Mouse (Mus musculus) embryonic stem cell, embryonic (primary cell): ENCODE measurements around the gene Aup1.

Source experiments
- CTCF ChIA-PET, 4 experiments: fragments of 300-600 bp in 2 of 4; fragments of 350-600 bp in 2 of 4; sonication (Branson Sonifier 250); formaldehyde crosslinking; loops; one replicate each; lab custom pipeline; 2022; ENCODE audit warnings: inconsistent platforms in 2 of 4; lab: Charles Lee
- POLR2A ChIA-PET, 4 experiments: fragments of 300-600 bp in 2 of 4; fragments of 350-600 bp in 2 of 4; sonication (Branson Sonifier 250); formaldehyde crosslinking; loops; one replicate each; lab custom pipeline; 2022; ENCODE audit warnings: antibody characterized with exemption in 4 of 4, inconsistent platforms in 1 of 4; lab: Charles Lee

The Aup1 gene

DNA sequence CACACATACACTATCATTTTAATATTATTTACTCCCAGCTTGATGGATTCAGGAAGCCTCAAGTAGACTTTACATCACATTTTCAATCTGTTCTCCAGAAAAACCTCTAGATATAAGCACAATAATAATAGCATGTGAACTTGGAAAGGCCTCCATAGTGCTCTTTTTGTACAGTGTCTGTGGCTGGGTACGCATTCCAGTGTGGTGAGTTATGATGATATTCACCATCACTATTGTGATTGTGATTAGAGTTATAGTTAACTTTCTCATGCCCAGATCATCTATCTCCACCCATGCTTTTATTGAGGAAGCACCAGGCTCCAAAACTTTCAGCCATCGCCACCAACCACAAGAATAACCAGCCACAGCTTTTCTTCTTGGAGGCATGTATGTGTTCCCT lies 30.5 kb upstream of the Aup1 start:
- ChIA-PET CTCF (interaction anchor here in 1 of 4 experiments (1.4 kb wide), 1 partner anchor 27 kb away, joined by 3 read pairs; no protein-coding TSS in a partner anchor), POLR2A (interaction anchor here in 1 of 4 experiments (0.9 kb wide), 1 partner anchor 24 kb away, joined by 4 read pairs; no protein-coding TSS in a partner anchor)

DNA sequence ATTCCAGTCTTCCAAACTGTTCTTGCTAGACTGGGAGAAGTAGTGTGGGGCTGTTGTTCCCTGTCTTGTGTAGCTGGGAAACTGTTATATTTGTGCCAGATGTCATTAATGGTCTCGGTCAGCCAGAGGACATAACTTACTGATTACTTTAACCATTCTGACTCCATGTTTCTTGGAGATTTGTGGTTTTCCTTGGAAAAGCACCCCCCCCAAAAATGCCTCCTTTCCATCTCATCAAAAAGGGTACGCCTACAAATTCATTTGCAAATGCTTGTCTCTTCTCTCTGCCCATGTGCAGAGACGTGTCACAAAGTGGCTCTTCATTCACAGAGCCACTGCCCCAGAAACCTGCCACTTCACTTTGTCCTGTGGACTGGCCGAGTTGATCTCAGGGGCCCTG lies 29.9 kb upstream of the Aup1 start:
- ChIA-PET CTCF (interaction anchor here in 1 of 4 experiments (1.4 kb wide), 1 partner anchor 28 kb away, joined by 3 read pairs; no protein-coding TSS in a partner anchor), POLR2A (interaction anchor here in 1 of 4 experiments (0.9 kb wide), 1 partner anchor 25 kb away, joined by 4 read pairs; no protein-coding TSS in a partner anchor)

DNA sequence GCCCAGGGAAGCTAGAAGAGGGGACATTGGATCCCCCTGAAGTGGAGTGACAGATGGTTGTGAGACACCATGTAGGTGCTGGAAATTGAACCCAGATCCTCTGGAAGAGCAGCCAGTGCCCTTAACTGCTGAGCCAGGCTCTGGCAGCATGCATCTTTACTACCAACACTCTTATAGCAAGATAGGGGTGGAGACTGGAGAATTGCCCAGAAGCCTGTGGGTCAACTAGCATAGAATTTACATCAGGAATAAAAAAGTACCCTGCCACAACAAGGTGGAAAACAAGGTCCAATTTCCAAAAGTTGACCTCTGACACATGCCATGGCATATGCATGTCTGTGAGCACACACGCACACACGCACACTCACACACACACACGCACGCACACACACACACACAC lies 29.1 kb upstream of the Aup1 start:
- ChIA-PET POLR2A (no interaction called here), CTCF (no interaction called here)

DNA sequence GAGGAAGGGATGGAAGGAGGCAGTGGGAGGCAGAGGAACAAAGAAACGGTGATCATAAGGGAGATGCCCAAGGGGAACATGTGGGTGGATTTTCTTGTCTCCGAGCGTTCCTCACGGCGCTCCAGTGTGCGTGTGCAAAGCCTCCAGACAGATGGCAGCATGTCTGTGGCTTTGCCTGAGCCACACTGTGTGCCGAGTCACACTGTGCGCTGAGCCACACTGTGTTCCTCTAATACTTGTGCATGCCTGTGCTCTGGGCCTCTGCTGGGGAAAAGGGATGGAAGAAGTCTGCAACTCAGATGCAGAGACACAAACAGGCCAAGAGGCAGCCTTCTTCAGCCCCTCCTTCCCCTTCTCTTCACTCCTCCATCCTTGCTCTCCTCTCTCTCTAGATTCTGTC lies 27.0 kb upstream of the Aup1 start:
- ChIA-PET CTCF (no interaction called here), POLR2A (no interaction called here)

DNA sequence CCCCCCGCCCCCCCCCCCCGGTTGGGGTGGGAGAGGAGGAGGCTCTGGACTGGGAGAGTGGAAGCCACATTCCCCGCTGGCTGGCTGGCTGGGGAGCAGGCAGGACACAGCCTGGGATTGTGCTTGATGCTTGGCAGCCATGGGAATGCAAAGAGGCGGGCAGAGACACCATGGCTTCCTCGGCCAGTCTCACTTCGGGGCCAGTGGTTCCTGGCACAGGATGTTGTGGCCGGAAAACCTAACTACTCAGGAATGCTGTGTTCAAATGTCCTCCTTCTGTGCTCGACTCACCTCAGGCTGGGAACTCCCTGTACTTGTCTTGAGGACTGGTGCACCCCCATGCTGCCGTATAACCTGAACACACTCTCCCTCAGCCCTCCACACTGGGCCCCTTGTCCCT lies 26.6 kb upstream of the Aup1 start:
- ChIA-PET CTCF (no interaction called here), POLR2A (no interaction called here)

DNA sequence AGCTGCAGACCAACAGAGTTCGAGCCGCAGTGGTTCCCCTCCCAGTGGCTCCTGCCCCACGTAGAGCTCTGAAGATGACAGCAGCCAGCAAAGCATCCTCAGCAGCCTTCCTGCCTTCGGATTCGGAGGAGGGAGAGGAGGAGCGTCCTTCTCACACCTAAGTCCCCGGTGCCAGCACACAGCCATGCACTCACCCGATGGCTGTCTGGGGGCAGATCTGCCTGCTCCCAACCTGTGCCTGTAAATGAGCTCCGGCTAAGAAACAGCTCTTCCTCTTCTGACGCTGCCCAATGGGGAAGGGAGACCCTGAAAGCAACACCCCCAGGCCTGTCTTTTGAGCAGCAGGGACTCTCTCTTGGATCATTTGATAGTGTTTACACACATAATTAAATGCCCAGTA lies 24.5 kb upstream of the Aup1 start:
- CTCF ChIA-PET, result interaction anchor here in 2 of 4 experiments (1.2 to 1.5 kb wide), 1 partner anchor 33 kb away, joined by 5 to 6 read pairs; no protein-coding TSS in a partner anchor
- POLR2A ChIA-PET, result interaction anchor here in 2 of 4 experiments (0.7 to 1.5 kb wide), 4 partner anchors 14 to 105 kb away, joined by 3 to 4 read pairs (median 3); partner anchors contain the start of genes Aup1 (in 1 of the 2) and Rtkn (in 1 of the 2)

DNA sequence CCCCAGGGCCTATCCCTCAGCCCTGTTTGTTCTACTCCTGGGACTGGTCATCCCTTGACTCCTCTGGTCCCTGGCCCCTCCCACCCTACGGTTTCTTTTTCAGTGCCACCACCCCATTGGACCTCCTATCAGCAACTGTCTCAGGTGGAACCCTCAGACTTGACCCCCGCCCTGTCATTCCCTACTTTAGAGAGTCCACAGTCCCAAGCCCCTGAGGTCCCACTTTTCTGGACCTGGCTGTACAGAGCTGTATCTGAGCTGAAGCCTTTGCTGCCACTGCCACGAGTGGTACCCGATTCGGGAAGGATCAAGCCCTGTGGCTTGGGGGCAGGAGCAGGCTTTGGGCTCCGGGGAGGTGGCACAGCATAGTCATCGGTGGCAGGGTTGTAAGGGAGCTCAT lies 23.2 kb upstream of the Aup1 start:
- ChIA-PET POLR2A (interaction anchor here in 2 of 4 experiments (0.7 to 2.3 kb wide), 6 partner anchors 9 to 55 kb away, joined by 3 to 8 read pairs (median 4); partner anchors contain the start of genes Aup1 (in 1 of the 2), Dqx1 (in 1 of the 2), Htra2 (in 1 of the 2) and Lbx2 (in 1 of the 2)), CTCF (no interaction called here)

DNA sequence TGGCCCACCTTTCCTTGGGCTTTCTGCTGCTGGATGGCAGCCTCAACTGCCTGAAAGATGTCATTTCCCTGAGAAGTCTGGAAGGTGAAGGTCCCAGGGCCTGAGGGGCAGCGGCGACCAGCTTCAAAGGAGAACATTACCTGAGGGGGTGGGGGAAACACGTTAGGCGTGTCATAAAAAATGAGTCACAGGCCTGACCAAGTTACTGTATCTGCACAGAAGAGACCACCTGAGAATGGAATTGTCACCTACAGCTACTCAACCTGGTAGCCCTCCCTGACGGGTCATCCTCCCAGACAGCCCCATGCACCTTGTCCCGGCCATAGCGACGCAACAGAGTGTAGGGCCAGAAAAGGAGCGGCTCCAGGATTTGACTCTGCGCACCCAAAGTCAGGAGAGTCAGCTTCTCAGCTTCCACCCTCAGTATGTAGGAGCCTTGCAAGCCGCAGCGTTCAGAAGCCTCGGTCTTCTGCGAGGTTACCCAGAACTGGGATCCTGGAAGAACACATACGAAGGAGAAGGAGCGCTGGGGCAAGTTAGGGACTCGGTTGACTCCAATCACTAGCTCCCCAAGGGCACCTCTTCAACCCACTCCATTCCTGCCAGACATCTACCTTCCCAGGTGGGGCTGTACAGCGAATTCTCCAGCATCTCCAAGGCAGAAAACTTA lies 22.3 kb upstream of the Aup1 start:
- CTCF ChIA-PET, result interaction anchor here in 3 of 4 experiments (0.6 to 1.4 kb wide), 5 partner anchors 23 to 489 kb away, joined by 3 to 4 read pairs (median 3); partner anchors contain the start of genes Ccdc142 (in 1 of the 3), Gm42688 (in 1 of the 3) and Htra2 (in 1 of the 3)
- POLR2A ChIA-PET, result interaction anchor here in 2 of 4 experiments (0.6 to 3.3 kb wide), 18 partner anchors 10 to 294 kb away, joined by 3 to 13 read pairs (median 4); partner anchors contain the start of genes Aup1 (in 2 of the 2), Dqx1 (in 2 of the 2), Htra2 (in 2 of the 2) and Mob1a (in 1 of the 2)

DNA sequence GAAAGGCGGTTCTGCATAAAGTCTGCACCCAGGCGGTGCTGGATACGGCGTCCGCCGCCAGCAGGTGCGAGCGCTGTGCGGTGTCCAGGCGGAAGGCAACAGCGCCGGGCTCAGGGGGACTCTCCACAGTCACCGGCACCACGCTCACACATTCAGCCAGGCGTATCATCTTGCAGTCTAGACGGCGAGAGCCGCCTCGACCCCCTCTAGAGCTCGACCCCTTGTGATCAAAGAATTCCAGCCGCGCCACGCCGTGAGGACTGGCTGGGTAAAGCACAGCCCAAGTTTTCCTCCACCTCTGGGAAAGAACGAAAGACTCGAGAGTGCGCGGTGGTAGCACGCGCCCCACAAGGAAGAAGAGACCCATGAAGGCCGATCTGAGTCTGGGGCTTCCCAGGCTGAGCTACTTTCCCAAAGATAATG lies 21.5 kb upstream of the Aup1 start:
- ChIA-PET POLR2A (interaction anchor here (0.6 to 3.3 kb wide), 25 partner anchors 13 to 293 kb away, joined by 3 to 13 read pairs (median 4); partner anchors contain the start of genes Dqx1 (in 2 of the 4), Aup1 (in 1 of the 4), Htra2 (in 1 of the 4) and Mob1a (in 1 of the 4)), CTCF (interaction anchor here in 2 of 4 experiments (0.6 to 1.4 kb wide), 8 partner anchors 18 to 330 kb away, joined by 3 to 5 read pairs (median 3); partner anchors contain the start of genes Ccdc142 (in 1 of the 2), Gm42688 (in 1 of the 2) and Htra2 (in 1 of the 2))

DNA sequence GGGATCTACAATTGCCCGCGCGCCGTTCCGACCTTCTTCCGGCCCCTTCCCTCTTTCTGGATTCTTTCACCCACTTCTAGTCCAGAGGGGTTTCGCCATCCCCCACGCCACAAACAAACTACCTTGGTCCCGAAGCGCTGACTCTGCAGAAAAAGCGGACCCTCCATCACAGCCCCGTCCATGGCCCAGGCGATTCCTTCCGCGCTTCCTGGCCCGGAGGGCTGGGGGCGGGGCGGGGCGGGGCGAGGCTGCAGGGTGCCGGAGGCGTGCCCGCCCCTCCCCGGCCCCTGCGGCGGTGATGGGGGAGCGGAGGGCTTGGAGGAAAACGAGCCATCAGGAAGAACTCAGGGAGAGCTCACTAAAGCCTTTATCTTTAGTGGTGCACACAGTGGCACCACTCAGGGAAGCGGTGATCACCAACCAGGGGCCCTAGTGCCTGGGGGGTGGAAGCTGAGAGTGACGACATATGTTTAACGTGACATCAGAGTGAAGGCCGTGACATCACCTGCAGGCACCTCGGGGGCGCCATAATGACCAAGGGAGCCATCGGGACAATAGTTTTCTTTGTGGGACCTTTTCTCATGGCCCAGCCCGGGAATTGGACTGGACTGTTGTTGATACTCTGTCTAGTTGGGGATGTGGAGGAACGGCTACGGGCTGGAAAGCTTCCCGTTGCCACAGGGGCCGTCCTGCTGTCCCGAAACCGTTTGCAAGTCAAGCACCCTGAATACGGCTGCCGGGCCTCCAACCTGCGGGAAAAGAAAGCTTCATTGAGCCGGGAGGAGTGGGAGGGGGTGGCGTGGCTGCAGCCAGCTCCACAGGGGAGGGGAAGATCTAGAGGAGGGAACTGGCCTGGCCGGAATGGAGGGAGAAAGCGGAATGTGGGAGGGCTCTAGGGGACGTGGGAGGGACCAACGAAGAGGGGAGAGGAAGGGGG lies 20.8 kb upstream of the Aup1 start, which contains the start of the genes Dok1 and Loxl3:
TSS of gene Dok1 (minus strand) at position 223 of the 937 bp plus-strand sequence.
TSS of gene Loxl3 (plus strand) at position 925 of the 937 bp plus-strand sequence.
- CTCF ChIA-PET, result interaction anchor here in 2 of 4 experiments (0.6 to 1.4 kb wide), 11 partner anchors 17 to 331 kb away, joined by 3 to 5 read pairs (median 3); partner anchors contain the start of genes Ccdc142 (in 1 of the 2) and Gm42688 (in 1 of the 2)
- POLR2A ChIA-PET, result interaction anchor here (0.5 to 3.3 kb wide), 29 partner anchors 13 to 292 kb away, joined by 3 to 13 read pairs (median 4); partner anchors contain the start of genes Dqx1 (in 3 of the 4), 1700003E16Rik (in 1 of the 4), Aup1 (in 1 of the 4) and Htra2 (in 1 of the 4)

DNA sequence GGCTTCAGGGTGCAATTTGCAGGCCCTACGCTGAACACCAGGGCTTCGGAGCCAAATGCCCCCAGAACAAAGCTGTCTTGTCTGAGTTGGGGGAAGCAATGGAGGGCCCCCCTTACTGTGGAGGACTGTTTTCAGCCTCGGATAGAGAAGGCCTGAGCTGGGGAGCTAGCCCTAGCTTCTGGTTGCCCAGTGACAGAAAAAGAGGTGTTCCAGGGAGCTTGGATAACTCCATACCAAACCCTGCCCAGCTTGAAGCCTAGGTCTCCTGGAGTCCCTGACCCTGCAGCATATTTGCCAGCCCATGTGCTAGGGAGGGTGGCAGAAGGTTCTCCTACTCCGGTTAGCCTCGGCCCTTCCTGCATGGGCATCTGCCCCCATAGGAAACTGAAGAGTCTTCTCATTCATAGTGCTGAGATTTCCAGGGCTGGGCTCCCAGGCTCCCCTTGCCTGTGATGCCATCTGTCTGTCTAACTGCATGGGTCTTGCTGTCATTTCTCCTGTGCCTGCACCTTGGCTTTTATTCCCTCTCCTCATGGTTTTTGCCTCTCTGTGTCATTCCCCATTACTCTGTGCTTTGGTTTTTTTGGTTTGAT lies 19.8 kb upstream of the Aup1 start:
- POLR2A ChIA-PET, result interaction anchor here (0.6 to 3.3 kb wide), 10 partner anchors 15 to 67 kb away, joined by 3 to 13 read pairs (median 6); partner anchors contain the start of genes Aup1 (in 2 of the 4), Dqx1 (in 2 of the 4) and Htra2 (in 1 of the 4)
- CTCF ChIA-PET, result interaction anchor here in 3 of 4 experiments (0.5 to 1.4 kb wide), 7 partner anchors 40 to 360 kb away, joined by 3 to 7 read pairs (median 3); partner anchors contain the start of genes Ccdc142 (in 1 of the 3) and Gm42688 (in 1 of the 3)

DNA sequence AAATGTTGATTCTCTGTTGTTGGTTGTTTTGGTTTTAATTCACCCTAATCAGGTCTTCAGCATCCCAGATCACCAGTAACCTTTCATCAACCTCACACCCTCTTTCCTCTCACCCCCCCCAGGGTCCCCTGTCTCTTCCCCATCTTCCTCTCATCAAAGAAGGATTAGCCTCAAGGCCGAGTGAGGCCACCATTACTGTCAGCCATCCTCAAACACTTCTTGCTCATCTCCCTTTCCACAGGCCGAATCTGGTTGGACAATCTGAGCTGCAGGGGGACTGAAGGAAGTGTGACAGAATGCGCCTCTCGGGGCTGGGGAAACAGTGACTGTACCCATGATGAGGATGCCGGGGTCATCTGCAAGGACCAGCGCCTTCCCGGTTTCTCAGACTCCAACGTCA lies 17.1 kb upstream of the Aup1 start:
- CTCF ChIA-PET, result interaction anchor here in 1 of 4 experiments (0.6 kb wide), 1 partner anchor 31 kb away, joined by 10 read pairs; no protein-coding TSS in a partner anchor

DNA sequence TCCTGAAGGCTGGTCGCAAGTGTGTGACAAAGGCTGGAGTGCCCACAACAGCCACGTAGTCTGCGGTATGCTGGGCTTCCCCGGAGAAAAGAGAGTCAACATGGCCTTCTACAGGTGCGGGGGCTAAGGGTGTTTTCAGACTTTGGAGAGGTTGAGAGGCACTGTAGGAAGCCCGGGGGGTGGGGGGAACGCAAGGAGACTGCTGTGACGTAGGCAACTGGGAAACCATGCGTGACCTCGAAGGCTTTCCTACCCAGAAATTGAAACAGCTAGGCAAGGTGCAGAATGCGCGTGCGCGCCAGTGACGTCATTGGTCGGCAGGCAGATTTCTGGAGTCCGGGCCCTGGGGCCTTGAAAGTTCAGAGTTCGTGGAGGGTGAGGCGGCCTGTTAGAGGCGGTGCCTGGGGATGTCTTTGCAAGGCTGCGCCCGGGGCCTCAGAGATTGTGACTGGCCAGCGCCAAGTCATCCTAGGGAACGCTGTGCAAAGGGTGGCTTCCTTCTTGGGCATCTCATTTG lies 15.8 kb upstream of the Aup1 start:
- ChIA-PET POLR2A (interaction anchor here in 2 of 4 experiments (0.7 to 2.0 kb wide), 6 partner anchors 16 to 312 kb away, joined by 3 to 5 read pairs (median 4); partner anchors contain the start of genes Aup1 (in 1 of the 2), Dqx1 (in 1 of the 2), Htra2 (in 1 of the 2) and Pcgf1 (in 1 of the 2)), CTCF (interaction anchor here in 1 of 4 experiments (1.0 kb wide), 1 partner anchor 42 kb away, joined by 3 read pairs; no protein-coding TSS in a partner anchor)

More for the DNA sequence above, 17.1 kb upstream of the Aup1 start:
- POLR2A ChIA-PET, result interaction anchor here in 3 of 4 experiments (0.6 to 2.0 kb wide), 5 partner anchors 17 to 368 kb away, joined by 3 to 5 read pairs (median 3); partner anchors contain the start of genes Aup1 (in 1 of the 3) and Htra2 (in 1 of the 3)

DNA sequence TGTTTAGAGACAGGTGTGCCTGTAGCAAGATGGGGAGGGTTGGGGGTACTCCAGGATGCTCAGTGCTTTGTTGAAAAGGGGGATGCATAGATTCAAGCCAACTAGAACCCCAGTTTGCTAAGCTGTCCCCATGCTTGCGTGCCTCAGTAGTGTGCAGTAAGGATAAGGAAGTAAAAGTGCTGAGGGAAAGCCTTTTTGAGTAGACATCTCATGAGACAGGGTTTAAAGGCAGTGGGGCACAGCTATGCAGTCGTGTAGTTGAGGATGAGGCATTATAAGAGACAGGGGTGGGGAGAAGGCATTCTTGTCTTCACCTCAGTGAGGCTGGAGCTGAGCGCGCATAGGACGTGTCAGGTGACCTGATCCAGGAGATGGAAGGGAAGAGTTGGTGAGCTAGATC lies 13.7 kb upstream of the Aup1 start:
- ChIA-PET CTCF (no interaction called here), POLR2A (interaction anchor here in 2 of 4 experiments (0.8 to 2.7 kb wide), 6 partner anchors 9 to 55 kb away, joined by 3 to 16 read pairs (median 4); partner anchors contain the start of genes Aup1 (in 2 of the 2) and Htra2 (in 2 of the 2))

DNA sequence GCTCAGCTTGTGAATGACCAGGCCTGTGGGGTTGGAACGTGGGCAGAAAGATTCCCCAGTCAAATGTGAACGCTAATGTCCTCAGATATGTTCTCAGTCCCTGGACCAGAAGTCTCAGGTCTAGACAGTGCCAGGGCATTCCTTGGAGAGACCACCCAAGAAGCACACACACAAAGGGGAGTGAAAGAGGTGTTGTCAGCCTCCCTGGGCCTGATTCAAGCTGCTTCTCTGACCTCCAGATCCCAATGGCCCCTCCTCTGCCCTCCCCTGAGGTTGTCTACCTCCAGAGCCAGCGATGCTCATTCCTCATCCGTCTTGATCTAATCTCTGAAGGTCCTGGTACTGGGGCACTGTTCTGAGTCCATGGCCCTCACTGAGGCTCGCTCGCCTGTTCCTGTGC lies 10.8 kb upstream of the Aup1 start:
- ChIA-PET POLR2A (interaction anchor here in 2 of 4 experiments (0.6 to 1.4 kb wide), 2 partner anchors 10 to 52 kb away, joined by 3 read pairs; no protein-coding TSS in a partner anchor), CTCF (interaction anchor here in 2 of 4 experiments (0.6 to 1.6 kb wide), 2 partner anchors 47 to 428 kb away, joined by 3 to 5 read pairs; no protein-coding TSS in a partner anchor)

DNA sequence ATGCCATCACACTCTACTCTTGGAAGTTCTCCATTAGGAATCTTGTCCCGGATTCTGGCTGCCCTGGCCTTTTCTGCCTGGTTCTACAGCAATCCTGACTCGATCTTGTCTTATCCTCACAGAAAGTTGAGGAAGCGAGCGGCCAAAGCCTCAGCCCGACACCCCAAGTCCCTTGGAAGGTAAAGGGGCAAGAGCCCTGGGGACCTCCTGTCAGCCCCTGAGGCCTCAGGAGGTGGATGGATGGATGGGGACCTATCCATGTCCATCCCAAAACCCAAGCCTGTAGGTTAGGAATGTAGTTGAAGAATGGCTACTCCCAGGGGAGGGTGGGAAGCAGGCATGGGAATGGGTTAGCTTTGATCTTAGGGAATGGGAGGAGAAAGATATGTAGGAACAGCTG lies 10.3 kb upstream of the Aup1 start:
- ChIA-PET POLR2A (interaction anchor here in 1 of 4 experiments (1.1 to 1.4 kb wide), 2 partner anchors 8 to 9 kb away, joined by 3 read pairs; no protein-coding TSS in a partner anchor), CTCF (interaction anchor here in 2 of 4 experiments (0.6 to 1.6 kb wide), 2 partner anchors 47 to 428 kb away, joined by 3 to 5 read pairs; no protein-coding TSS in a partner anchor)
